Mouse (Mus musculus) yolk sac, embryonic 10.5 days (tissue): ENCODE results near the gene Slc3a1.
A peak's percentile ranks its signal among the peaks of the same experiment; 100 is the strongest.

ENCODE experiments used
- DNase-seq: peaks from one replicate; pipeline ENCODE4 v3.0.0-alpha.2; 2017; ENCODE audit warnings: low spot score

Gene Slc3a1

DNA sequence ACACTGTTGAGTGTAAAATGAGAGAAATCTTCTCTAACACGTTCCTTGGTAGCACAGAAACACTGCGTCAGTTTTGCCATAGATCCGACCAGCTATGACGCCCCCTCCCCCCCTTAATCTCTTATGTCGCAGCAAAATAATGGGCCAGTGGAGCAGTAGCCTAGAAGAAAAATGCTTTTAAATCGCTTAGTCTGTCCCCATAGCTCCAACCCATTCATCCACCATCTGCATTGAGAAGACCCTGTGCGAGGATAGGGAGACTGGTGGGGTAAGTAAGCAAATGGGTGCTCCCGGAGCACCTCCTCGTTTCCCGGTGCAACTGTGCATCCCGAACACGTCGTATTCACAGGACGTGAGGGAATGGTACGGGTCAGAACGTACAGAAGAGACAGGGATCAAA, 61.4 kb downstream of the Slc3a1 start:
- DNase-seq = no peak

DNA sequence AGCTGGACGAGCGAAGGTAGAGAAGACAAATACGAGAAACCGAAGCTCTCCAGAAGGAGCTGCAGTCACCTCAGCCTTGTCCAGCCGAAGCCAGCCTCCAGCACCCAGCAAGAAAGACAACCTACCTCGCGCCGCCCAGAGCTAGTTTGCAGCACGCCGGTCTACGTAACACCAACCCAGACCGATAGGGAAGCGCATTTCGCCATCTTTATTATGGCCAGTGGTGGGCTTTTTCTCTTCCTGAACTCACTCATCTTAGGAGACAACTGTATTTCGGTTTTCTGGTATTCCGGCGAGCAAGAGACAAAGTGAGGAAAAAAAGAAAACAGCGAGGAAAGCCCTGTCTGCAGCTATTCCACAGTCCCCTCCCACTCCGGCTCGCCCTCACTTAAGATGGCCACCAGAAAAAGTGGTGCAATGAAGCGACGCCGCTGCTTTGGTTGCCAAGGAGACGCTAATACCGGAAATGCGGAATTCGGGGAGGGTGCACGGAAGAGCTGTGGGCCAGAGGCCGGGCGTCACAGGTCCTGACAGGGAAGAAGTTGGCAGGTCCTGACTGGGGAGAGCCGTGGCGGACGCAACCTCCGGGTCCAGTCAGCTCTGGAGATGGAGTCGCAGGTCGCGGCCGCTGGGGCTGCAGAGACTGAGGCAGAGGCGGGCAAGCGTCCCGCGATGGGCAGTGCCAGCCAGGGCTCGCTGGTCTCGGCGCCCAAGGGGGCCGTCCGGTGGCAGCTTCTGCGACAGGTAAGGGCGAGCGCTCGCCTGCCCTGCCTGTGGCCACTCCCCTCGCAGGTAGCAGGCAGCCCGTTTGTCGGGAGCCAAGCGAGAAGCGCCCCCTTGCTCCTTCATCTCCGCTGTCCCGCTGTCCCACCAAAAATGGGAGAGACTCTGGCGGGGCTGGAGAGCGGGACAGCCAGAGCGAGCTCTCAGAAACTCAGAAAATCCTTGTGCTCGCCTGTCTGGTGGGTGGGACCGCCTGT, 62.2 kb downstream of the Slc3a1 start, which contains the start of the genes Prepl and Camkmt:
Gene Prepl, minus strand, starts transcription at position 122 of the 980 bp plus-strand sequence.
Gene Camkmt, plus strand, starts transcription at position 433 of the 980 bp plus-strand sequence.
- DNase-seq = peak; percentile 97

DNA sequence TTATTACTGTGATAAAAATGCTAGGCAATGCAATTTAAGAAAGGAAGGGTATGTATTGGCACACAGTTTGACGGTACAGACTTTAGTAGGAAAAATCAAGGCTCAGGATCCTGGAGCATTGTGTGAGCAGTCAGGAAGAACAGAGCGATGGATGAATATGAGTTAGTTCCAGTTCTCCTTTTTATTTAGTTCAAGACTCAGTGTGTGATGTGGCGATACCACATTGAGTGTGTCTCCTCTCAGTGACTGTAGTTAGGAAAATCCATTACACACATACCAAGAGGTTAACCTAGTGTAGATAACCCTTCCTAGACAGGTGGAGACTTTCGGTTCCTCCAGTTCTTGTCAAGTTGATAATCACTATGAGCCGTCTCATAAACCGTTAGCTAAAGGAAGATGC, 63.6 kb downstream of the Slc3a1 start:
- DNase-seq = no peak

DNA sequence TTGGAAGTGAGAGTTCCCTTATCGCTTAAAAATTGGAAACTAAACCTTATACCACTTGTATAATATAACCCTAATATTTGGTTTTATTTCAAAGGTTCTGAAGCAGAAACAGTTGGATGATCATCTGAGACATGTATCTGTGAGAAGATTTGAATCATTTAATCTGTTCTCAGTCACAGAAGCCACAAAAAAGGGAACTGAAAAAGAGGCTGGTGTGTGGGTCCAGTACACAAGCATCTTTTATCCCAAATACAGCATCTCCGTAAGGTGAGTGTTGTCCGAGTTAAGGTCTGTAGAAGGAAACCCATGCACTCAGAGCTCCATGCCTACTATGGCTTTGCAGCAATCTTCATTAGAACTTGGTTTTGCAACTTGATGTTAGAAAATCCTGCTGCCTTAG, 68.2 kb downstream of the Slc3a1 start:
- DNase-seq = no peak

DNA sequence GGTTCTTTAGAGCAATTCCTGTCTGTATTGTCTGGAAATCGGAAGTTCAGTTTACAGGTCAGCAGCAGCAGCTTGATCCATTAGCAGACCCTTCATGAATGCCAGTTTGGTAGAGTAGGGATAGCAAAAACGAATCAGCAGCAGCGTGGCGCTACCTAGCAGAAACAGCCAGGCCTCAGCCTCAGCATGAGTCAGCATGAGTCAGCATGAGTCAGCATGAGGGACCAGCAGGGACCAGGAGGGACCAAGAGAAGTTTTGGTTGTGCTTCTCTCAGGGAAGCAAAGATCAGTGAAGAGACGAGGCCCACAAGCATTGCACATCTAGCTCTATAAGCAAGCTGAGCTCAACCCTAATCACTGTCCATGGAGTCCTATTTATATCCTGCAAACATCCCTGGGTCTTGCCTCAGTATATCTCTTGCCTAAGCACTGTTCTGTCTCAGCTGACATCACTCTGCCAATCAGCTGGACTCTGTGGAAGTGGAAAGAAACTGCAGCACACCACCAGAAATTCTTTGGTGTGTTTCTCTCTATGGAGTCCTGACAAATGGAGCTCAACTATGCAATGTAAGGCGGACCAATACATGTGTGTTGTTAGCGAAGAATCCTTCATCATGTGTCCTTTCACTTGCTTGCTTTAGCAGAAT, 70.6 kb downstream of the Slc3a1 start:
- DNase-seq = no peak

DNA sequence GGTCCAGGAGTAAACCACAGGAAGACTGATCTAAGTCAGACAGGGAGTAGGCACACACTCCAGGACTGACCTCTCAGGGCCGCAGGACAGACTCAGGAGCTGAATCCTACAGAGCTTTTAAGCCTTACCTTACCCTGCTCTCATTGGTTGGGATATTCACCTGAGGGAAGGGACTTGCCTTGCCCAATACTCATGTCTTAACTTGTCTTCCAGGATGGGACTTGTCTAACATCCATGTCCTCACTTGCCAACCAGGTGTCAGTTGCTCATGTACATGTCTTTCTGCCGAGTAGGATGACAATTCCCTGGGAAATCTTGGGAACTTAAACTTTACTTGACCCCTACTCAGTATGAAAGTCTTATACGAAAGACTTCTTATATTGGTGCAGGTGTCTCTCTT, 72.1 kb downstream of the Slc3a1 start:
- DNase-seq = no peak

DNA sequence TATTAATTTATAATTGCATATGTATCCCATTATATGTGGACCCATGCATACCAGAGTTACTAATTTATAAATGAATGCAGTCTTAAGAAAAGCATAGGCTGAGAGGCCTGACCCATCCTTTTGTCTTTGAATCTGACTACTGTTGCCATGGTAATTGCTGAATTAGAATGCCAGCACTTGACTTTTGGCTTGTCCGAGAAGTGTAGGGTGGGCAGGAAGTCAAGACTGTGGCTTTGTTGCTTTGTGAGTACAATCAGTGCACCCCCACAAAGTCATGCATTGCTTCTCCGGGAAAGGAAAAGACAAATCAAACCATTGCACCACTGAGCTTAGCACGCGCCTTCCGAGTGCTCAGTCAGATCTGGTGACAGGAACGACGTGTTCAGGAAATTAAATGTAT, 73.6 kb downstream of the Slc3a1 start:
- no peak for DNase-seq

DNA sequence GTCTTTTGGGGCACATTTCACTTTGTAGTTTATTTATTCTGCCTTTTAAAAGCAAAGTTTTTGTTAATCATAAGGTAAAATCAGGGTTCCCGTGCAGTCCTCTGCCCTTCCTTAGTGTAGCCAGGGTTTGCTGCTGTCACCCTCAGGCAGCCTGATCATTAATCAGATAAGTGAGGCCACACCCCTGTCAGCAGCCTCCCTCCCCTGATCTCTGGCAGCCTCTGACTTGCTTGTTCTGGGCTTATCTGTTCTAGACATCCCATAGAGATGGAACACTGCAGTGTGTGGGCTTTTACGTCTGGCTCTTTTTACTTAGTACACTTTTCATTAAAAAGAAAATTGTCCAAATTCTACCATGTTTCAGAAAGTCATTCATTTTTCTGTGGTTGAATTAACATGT, 75.1 kb downstream of the Slc3a1 start:
- peak; percentile 29 for DNase-seq

DNA sequence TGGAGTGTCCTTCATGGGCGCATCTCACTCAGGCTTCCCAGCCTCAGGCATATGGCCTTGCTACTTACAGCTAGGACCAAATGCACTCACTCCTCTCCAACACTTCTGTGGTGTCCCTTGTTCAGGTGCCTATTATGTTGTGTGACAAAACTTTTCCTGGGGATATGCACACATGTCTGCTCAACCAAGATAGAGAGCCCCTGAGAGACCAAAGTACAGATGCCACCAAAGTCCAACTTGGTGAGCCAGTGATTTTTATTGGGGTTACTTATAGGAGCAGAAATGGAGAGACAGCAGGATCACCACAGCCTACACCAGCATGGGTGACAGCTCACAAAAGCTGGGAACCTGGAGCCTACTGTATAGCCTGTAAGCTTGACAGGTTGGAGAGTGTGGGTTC, 82.5 kb downstream of the Slc3a1 start:
- no peak for DNase-seq

DNA sequence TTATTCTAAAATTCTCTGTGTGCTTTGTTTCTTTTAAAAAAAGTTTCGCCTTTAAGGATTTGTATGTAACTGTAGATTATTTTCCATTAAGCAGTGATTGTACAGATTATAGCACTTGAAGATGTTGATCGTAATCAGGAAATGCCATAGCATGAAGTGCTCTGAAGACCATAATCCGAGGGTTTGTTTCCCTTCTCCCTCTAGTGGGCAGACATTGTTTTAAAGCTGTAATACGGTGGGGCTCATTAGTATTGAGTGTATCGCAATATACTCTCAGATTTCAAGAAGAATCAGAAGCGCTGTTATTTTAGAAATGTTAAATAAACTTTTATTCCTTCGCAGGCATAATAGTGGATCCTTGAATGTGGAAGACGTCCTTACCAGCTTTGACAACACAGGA, 85.3 kb downstream of the Slc3a1 start:
- no peak for DNase-seq
